Mouse (Mus musculus) ES-Bruce4 (cell line): ENCODE results near the gene Gm17359. TPM values are rescaled to one million over a fixed set of nuclear protein-coding genes. Genes with fewer than 3 reads are reported as not detected.

Experiments
- H3K27ac ChIP-seq: 2 replicates; pipeline ENCODE4 v1.5.1; 2012; ENCODE audit warnings: low read length, inconsistent platforms; ENCODE audit not compliant: insufficient read depth
- H3K27me3 ChIP-seq: 2 replicates; pipeline ENCODE4 v1.6.1; 2012; ENCODE audit warnings: mild to moderate bottlenecking, low read length, inconsistent platforms; ENCODE audit not compliant: control insufficient read depth, poor library complexity, insufficient read depth, severe bottlenecking
- H3K36me3 ChIP-seq: 2 replicates; pipeline ENCODE4 v1.6.1; 2012; ENCODE audit warnings: inconsistent platforms, mild to moderate bottlenecking, low read length, moderate library complexity; ENCODE audit not compliant: control insufficient read depth, poor library complexity, insufficient read depth, severe bottlenecking
- H3K4me1 ChIP-seq: one replicate; pipeline ENCODE4 v1.8.1; 2011; ENCODE audit warnings: low read length; ENCODE audit not compliant: control insufficient read depth, insufficient read depth
- H3K4me3 ChIP-seq: 2 replicates; pipeline ENCODE4 v1.5.1; 2011; ENCODE audit warnings: low read depth, mild to moderate bottlenecking, low read length
- H3K9ac ChIP-seq: 2 replicates; pipeline ENCODE4 v1.6.1; 2012; ENCODE audit warnings: low read depth, mild to moderate bottlenecking, inconsistent platforms; ENCODE audit not compliant: poor library complexity, severe bottlenecking
- H3K9me3 ChIP-seq: replicated peaks from 2 replicates; pipeline ENCODE4 v1.6.1; 2012; ENCODE audit warnings: mild to moderate bottlenecking, low read length, inconsistent platforms; ENCODE audit not compliant: control insufficient read depth, poor library complexity, insufficient read depth, severe bottlenecking
- CTCF ChIP-seq: IDR thresholded peaks from one replicate; pipeline ENCODE4 v1.8.1; 2011; ENCODE audit warnings: low read depth, low read length
- EP300 ChIP-seq: IDR thresholded peaks from 2 replicates; pipeline ENCODE4 v1.6.1; 2011; ENCODE audit warnings: low read depth, low read length; ENCODE audit not compliant: insufficient read depth
- POLR2A ChIP-seq: IDR thresholded peaks from one replicate; pipeline ENCODE4 v1.8.1; 2011; ENCODE audit warnings: low read length; ENCODE audit not compliant: insufficient read depth
- polyA plus RNA-seq: library from polyadenylated mRNA; stranded (reverse); fragments of >200 nt; gene quantifications from 2 replicates; pipeline ENCODE4 v1.2.4, GENCODE M21; 2011; ENCODE audit warnings: low read depth; ENCODE audit not compliant: missing spikeins, insufficient read depth, insufficient read length

The Gm17359 gene
- not detected in 2 replicates for polyA plus RNA-seq

DNA sequence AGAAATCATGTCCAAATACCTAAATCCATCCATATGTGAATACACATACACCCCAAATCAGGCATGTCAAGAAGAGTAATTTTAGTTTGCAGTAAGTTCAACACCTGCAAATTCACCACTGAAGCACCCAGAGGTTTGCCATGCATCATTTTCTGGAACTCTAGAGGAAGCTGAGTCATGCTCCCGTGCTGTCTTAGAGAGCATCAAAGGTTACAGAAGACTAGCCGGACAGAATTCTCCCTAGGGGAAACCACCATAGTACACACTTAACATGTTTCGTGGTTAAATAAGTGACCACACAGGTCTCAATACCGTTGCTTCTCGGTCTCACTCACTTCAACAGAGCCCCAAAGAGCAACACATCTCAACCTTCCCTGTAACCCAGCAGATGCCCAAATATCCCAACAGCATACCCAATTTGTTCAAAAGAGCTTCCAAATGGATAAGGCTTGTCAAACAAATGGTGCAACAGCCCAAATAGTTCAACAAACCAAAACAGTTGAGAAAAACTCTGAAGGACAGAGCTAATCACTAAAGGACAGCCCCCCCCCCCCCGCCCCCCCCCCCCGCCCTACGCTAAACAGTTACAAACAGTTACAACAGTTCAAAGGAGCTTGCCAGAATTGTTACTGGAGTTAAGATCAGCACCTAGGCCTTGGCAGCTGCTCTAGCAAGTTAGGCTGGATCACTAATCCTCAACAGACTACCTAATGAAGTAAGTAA is at the start of gene Gm17359:
Gm17359 (plus strand) TSS at position 618 of the 723 bp plus-strand sequence.
- TF ChIP-seq EP300 (no peak), POLR2A (no peak), CTCF (no peak)
- H3K9me3 ChIP-seq = no peaks in the 10 kb centered on the region
- H3K27me3 ChIP-seq = no peaks in the 10 kb centered on the region
- no peaks in the 10 kb centered on the region for H3K4me1 ChIP-seq
- no peak within 1 kb of the TSS for H3K27ac ChIP-seq
- H3K36me3 ChIP-seq = no peaks in the 10 kb centered on the region
- no peak within 1 kb of the TSS for H3K9ac ChIP-seq
- no peak within 1 kb of the TSS for H3K4me3 ChIP-seq

GRCm38 (mm10) chr3:79287108-79287576 is 49.3 kb upstream of the Gm17359 start:
- Histone ChIP-seq H3K4me1 (no peaks in the 10 kb centered on the region), H3K27ac (no peak overlapping the region), H3K9ac (peak overlapping the region; percentile 93), H3K9me3 (no peaks in the 10 kb centered on the region), H3K27me3 (no peaks in the 10 kb centered on the region), H3K36me3 (no peaks in the 10 kb centered on the region), H3K4me3 (peak overlapping the region; percentile 85)
- TF ChIP-seq POLR2A (no peak), EP300 (no peak), CTCF (no peak)

DNA sequence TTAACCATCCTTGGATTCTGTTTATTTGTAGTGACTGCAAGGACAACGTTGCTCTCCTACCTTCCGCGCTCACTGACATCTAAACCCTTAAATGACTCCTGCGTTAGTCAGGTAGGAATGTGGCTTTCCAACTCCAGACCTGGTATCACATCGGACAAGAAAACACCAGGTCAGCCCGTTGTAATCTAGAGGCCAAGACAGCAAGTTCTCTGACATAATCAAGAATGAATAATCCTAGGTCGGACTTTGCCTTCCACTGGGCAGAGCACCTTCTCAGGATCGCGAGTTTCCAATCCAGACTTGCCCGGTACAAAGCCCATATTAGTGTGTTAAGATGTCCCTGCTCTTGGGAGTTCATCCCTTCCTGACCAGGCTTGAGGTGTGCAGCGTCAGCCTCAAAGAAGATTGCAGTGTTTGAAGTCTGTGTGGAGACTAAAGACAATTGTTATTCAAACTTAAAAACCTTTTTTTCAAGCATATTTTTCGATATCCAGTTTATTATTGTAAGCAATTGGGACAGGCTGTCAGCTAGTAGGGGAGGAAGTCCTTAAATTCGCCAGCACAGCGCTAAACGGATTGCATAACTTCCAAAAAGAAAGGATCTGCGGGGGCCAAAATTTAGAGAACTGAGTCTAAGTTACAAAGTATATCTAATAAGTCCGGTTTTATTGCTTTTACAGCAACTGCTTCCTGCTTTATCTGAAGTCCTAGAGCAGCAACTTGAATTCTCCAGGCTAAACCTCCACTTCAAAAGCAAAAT is 48.6 kb upstream of the Gm17359 start:
- TF ChIP-seq POLR2A (no peak), CTCF (no peak), EP300 (no peak)
- Histone ChIP-seq H3K9me3 (no peaks in the 10 kb centered on the region), H3K27ac (no peak overlapping the region), H3K4me3 (peak overlapping the region; percentile 85), H3K4me1 (no peaks in the 10 kb centered on the region), H3K27me3 (no peaks in the 10 kb centered on the region), H3K9ac (peak overlapping the region; percentile 93), H3K36me3 (no peaks in the 10 kb centered on the region)

DNA sequence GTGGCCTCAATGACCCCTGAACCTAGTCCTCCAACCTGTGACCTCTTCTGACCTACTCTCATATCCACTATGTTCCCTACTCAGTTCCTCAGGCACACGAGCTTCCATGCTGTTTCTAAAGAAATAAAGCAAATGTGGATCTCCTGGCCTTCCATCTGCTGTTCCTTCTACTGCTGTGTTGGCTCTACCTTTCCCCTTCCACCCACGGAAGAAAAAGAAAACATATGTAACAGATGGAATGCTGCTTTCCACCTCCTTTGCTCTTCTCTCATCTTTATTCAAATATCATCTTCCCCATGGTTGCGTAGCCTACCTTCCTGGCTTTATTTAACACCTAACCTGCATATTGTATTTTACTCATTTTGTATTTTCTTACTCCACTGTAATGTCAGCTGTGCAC is 47.4 kb upstream of the Gm17359 start:
- no peaks in the 10 kb centered on the region for H3K36me3 ChIP-seq
- no peak overlapping the region for H3K4me3 ChIP-seq
- H3K27ac ChIP-seq = no peak overlapping the region
- no peaks in the 10 kb centered on the region for H3K9me3 ChIP-seq
- H3K4me1 ChIP-seq = no peaks in the 10 kb centered on the region
- no peak for TF ChIP-seq CTCF
- TF ChIP-seq POLR2A = no peak
- no peak overlapping the region for H3K9ac ChIP-seq
- no peaks in the 10 kb centered on the region for H3K27me3 ChIP-seq

DNA sequence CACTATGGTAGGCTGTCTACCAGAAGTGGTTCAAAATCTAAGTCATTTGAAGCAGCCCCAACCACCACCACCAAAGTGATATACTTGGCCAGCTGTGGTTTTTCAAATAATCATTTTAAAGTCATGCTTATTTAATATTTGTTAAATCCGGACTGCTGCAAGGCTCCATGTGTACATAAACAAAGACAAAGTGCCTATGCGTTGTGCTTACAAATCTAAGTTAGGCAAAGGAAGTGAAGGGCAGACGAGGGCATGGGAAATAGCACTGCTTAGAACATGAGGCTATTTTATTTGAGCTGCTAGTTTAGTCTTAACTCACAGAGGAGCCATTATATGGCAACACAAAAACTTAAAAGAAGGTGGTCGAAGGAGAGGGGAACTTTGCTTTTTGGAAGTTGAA is 43.4 kb upstream of the Gm17359 start:
- TF ChIP-seq EP300 (no peak), CTCF (no peak), POLR2A (no peak)
- H3K4me3 ChIP-seq = no peak overlapping the region
- H3K9ac ChIP-seq = no peak overlapping the region
- no peaks in the 10 kb centered on the region for H3K36me3 ChIP-seq
- H3K27me3 ChIP-seq = no peaks in the 10 kb centered on the region
- no peaks in the 10 kb centered on the region for H3K9me3 ChIP-seq
- no peaks in the 10 kb centered on the region for H3K4me1 ChIP-seq
- H3K27ac ChIP-seq = no peak overlapping the region

- H3K4me3 ChIP-seq = no peak overlapping the region
- H3K27me3 ChIP-seq = no peaks in the 10 kb centered on the region
- no peaks in the 10 kb centered on the region for H3K4me1 ChIP-seq
- no peaks in the 10 kb centered on the region for H3K36me3 ChIP-seq
- no peak overlapping the region for H3K27ac ChIP-seq
- TF ChIP-seq CTCF = no peak
- TF ChIP-seq POLR2A = no peak
- TF ChIP-seq EP300 = no peak
- no peak overlapping the region for H3K9ac ChIP-seq
- H3K9me3 ChIP-seq = no peaks in the 10 kb centered on the region
Observed at GRCm38 (mm10) chr3:79294701-79295100, 41.8 kb upstream of the Gm17359 start.
